Mouse (Mus musculus): ENCODE data around the gene Vpreb3.

DNA sequence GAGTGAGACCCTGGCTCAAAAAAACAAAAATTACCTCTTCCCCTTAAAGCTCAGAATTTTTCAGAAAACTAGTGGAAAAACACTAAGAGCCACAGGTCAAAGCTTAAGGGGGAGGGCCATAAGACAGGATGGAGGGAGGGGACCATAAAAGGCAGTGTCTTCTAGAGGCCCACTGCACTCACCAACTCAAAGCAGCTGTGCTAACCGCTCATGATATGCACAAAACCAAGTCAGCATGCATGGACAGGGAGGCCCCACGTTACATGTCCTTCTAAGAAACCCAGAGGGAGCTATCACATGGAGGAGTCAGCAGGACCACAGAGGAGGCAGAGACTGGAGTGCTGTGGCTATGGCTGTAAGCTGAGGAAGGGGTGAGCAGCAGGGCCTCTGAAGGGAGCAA lies 32.2 kb upstream of the Vpreb3 start:
- TF ChIP-seq CTCF (IDR thresholded peaks at IDR 0.05; ENCODE audit: low read depth) (no peak), EP300 (IDR thresholded peaks at IDR 0.05; ENCODE audit: low read depth) (no peak)

Data from liver, postnatal 0 days (tissue).